Mouse (Mus musculus) liver, adult 2 months (tissue): ENCODE measurements around the gene Fsd2. TPM values are rescaled to one million over a fixed set of nuclear protein-coding genes. Genes with fewer than 3 reads are reported as not detected.

Experiments
- DNase-seq: peaks from one replicate; pipeline ENCODE4 v3.0.0-alpha.2; 2011; ENCODE audit warnings: low read depth, low spot score; ENCODE audit errors: extremely low read depth
- H3K27ac ChIP-seq: fragments of 200-500 bp; replicated peaks from 2 replicates; pipeline ENCODE4 v1.5.1; 2012; ENCODE audit warnings: low read depth, mild to moderate bottlenecking, control low read depth, inconsistent platforms, low read length; ENCODE audit not compliant: insufficient read depth
- H3K27me3 ChIP-seq: fragments of 200-500 bp; 2 replicates; pipeline ENCODE4 v1.6.1; 2012; ENCODE audit warnings: mild to moderate bottlenecking, moderate library complexity, low read length, inconsistent platforms; ENCODE audit not compliant: control insufficient read depth, insufficient read depth
- H3K36me3 ChIP-seq: fragments of 200-500 bp; 2 replicates; pipeline ENCODE4 v1.6.1; 2012; ENCODE audit warnings: low read length, inconsistent platforms; ENCODE audit not compliant: control insufficient read depth, insufficient read depth
- H3K4me1 ChIP-seq: fragments of 200-500 bp; 2 replicates; pipeline ENCODE4 v1.6.1; 2011; ENCODE audit warnings: low read length; ENCODE audit not compliant: control insufficient read depth, insufficient read depth
- H3K4me3 ChIP-seq: fragments of 200-500 bp; 2 replicates; pipeline ENCODE4 v1.5.1; 2011; ENCODE audit warnings: low read depth, mild to moderate bottlenecking, control low read depth, low read length, moderate library complexity; ENCODE audit not compliant: insufficient read depth
- H3K79me2 ChIP-seq: fragments of 200-500 bp; 2 replicates; pipeline ENCODE4 v1.6.1; 2012; ENCODE audit warnings: inconsistent platforms, mild to moderate bottlenecking, low read length, moderate library complexity; ENCODE audit not compliant: control insufficient read depth, insufficient read depth
- H3K9ac ChIP-seq: fragments of 200-500 bp; 2 replicates; pipeline ENCODE4 v1.6.1; 2012; ENCODE audit warnings: low read depth, mild to moderate bottlenecking, control low read depth, inconsistent platforms, low read length
- CTCF ChIP-seq: fragments of 200-500 bp; IDR thresholded peaks from 2 replicates; pipeline ENCODE4 v1.5.1; 2011; ENCODE audit warnings: low read depth, low read length, control low read depth
- POLR2A ChIP-seq: fragments of 200-500 bp; IDR thresholded peaks from 2 replicates; pipeline ENCODE4 v1.6.1; 2011; ENCODE audit warnings: low read length, control low read depth; ENCODE audit not compliant: insufficient read depth; ENCODE audit errors: extremely low read depth
- WGBS: fragments of 180-500 bp; shearing (Covaris S2); methylation state at CpG from one replicate; pipeline ENCODE4 v1.1.7; 2018; 5-methylcytosine and 5-hydroxymethylcytosine counted together
- polyA plus RNA-seq: library from polyadenylated mRNA; depleted of rRNA; stranded (reverse); fragments of >200 nt; gene quantifications from 2 replicates; pipeline ENCODE4 v1.2.3, GENCODE M21; 2012
- total RNA-seq: library from RNA; depleted of rRNA; stranded (reverse); fragments of >200 nt; gene quantifications from 2 replicates; pipeline ENCODE4 v1.2.3, GENCODE M21; 2014

The Fsd2 gene
- total and polyA plus RNA-seq, 2 experiments = 0.04 to 0.28 TPM

DNA sequence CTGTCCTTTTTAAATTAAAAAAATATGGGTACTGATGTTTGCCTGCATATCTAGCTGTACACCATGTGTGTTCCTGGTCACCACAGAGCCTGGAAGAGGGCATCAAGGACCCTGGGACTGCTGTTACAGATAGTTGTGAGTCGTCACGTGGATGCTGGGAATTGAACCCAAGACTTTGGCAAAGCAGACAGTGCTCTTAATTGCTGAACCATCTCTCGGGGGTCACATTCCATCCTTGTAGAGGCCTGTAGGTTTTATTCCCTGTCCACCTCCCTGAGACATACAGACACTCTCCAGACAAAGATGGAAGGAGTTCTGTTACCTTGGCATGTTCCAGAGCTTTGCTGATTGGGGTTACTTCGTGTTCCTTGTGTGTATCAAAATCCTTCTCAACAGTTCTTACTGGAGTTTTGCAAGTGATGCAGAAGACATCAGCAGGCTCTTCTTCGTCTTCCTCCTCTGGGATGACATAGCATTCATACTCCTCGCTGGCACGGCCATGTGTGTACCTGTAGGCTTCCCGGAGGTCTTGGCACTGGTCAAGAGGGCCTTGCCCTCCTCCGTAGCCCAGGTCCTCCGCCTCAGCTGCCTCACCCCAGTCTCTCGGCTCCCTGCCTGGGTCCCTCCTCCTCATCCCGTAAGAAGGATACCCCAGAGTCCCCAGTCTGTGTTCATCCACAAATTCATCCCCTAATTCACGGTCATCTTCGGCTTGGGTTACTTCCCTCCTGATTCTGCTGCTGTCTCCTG lies 7.3 kb downstream of the Fsd2 start:
- no peak overlapping the region for H3K27ac ChIP-seq
- WGBS = 90% methylated on average over 14 of the region's 14 CpGs

GRCm38 (mm10) chr7:81557985-81558360 lies 8.8 kb downstream of the Fsd2 start:
- Histone ChIP-seq H3K9ac (no peak overlapping the region), H3K27ac (no peak overlapping the region), H3K79me2 (no peaks in the 10 kb centered on the region), H3K4me3 (no peak overlapping the region), H3K4me1 (0 out of 2 replicates have a peak, but pooled peaks cover 2% of the 10 kb centered on the region), H3K27me3 (no peaks in the 10 kb centered on the region), H3K36me3 (no peaks in the 10 kb centered on the region)
- no peak for TF ChIP-seq POLR2A
- no peak for TF ChIP-seq CTCF
- DNase-seq = no peak
- 62% methylated on average over 4 of the region's 4 CpGs for WGBS

More for the DNA sequence above, 7.3 kb downstream of the Fsd2 start:
- Histone ChIP-seq H3K36me3 (no peaks in the 10 kb centered on the region), H3K4me1 (0 out of 2 replicates have a peak, but pooled peaks cover 2% of the 10 kb centered on the region), H3K4me3 (no peak overlapping the region), H3K79me2 (no peaks in the 10 kb centered on the region), H3K27me3 (no peaks in the 10 kb centered on the region), H3K9ac (no peak overlapping the region)
- TF ChIP-seq POLR2A (no peak), CTCF (no peak)
- DNase-seq = no peak

DNA sequence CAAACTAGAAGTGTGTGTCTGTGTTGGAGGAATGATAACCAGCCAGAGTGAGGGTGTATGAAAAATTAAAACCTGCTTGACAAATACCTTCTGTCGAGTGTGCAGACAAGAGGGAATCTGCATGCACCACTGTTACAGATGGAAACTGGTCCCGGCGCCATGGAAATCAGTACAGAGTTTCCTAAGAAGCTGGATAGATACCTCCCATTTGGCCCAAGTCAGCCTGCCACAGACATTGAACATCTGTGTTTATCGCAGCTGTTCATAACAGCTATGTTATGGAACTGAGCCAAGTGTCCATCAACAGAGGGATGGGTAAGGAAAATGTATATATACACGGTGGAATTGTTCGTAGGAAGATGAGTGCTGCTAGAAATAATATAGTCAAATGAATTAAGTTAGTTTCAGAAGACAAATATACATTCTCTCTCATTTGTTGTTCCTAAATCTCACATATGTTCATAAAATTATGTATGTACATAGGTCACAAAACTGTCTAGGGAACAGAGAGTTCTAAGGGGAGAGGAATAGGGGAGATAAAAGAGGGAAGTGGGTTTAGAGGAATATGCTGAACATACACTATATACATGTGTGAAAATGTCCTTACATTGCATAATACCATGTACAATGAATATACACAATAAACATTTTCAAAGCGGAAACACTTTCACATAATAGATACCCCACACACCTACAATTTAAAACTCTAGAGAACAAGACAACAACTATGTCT lies 9.3 kb downstream of the Fsd2 start:
- Histone ChIP-seq H3K27me3 (no peaks in the 10 kb centered on the region), H3K9ac (no peak overlapping the region), H3K79me2 (no peaks in the 10 kb centered on the region), H3K36me3 (no peaks in the 10 kb centered on the region), H3K4me1 (0 out of 2 replicates have a peak, but pooled peaks cover 2% of the 10 kb centered on the region), H3K27ac (no peak overlapping the region), H3K4me3 (no peak overlapping the region)
- TF ChIP-seq CTCF = no peak
- TF ChIP-seq POLR2A = no peak
- DNase-seq = no peak
- 86% methylated on average over 7 of the region's 7 CpGs for WGBS

DNA sequence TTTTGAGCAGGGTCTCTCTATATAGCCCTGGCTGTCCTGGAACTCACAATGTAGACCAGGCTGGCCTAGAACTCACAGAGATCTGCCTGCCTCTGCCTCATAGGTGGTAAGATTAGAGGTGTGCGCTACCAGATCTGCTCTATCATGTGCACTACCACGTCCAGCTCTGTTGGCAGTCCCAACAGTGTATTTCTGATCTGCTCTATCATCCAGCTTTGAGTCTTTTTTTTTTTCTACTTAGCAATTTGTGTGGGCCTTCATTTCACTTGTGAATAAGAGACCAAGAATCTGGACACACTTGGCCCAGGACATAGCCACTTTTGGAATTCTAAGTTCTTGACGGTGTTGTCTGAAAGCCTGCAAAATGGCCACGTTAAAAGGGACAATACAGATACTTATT lies 9.9 kb downstream of the Fsd2 start:
- no peak for DNase-seq
- H3K36me3 ChIP-seq = no peaks in the 10 kb centered on the region
- H3K9ac ChIP-seq = no peak overlapping the region
- H3K27ac ChIP-seq = no peak overlapping the region
- H3K4me3 ChIP-seq = no peak overlapping the region
- 86% methylated on average over 4 of the region's 4 CpGs for WGBS
- TF ChIP-seq POLR2A = no peak
- no peak for TF ChIP-seq CTCF
- H3K4me1 ChIP-seq = 0 out of 2 replicates have a peak, but pooled peaks cover 2% of the 10 kb centered on the region
- H3K27me3 ChIP-seq = no peaks in the 10 kb centered on the region
- no peaks in the 10 kb centered on the region for H3K79me2 ChIP-seq

- Histone ChIP-seq H3K4me1 (no peaks in the 10 kb centered on the region), H3K9ac (no peak overlapping the region), H3K4me3 (no peak overlapping the region), H3K27ac (no peak overlapping the region), H3K27me3 (no peaks in the 10 kb centered on the region), H3K79me2 (no peaks in the 10 kb centered on the region), H3K36me3 (no peaks in the 10 kb centered on the region)
- TF ChIP-seq POLR2A (no peak), CTCF (peak; percentile 67)
- DNase-seq = peak; percentile 48
- 84% methylated on average over 2 of the region's 2 CpGs for WGBS
Measured at GRCm38 (mm10) chr7:81554369-81554768, 12.4 kb downstream of the Fsd2 start.
